Mouse (Mus musculus) myocyte (in vitro differentiated cells): ENCODE results near the gene Krt15.

Experiments
- CEBPB ChIP-seq: IDR thresholded peaks from 2 replicates; pipeline ENCODE4 v1.6.1; 2011; ENCODE audit warnings: mild to moderate bottlenecking, moderate library complexity; ENCODE audit not compliant: poor library complexity, insufficient read depth, severe bottlenecking
- E2F4 ChIP-seq: IDR thresholded peaks from one replicate; pipeline ENCODE4 v1.6.1; 2011; ENCODE audit warnings: mild to moderate bottlenecking, control low read depth, moderate library complexity; ENCODE audit not compliant: insufficient read depth
- POLR2A ChIP-seq: IDR thresholded peaks from one replicate; pipeline ENCODE4 v1.6.1; 2011; ENCODE audit warnings: low read depth, mild to moderate bottlenecking, control low read depth, moderate library complexity; ENCODE audit not compliant: insufficient read length
- TCF12 ChIP-seq: IDR thresholded peaks from one replicate; pipeline ENCODE4 v1.6.1; 2011; ENCODE audit warnings: mild to moderate bottlenecking, control low read depth; ENCODE audit not compliant: poor library complexity, insufficient read depth, severe bottlenecking
- TCF3 ChIP-seq: IDR thresholded peaks from one replicate; pipeline ENCODE4 v1.6.1; 2011; ENCODE audit warnings: low read depth, control low read depth; ENCODE audit not compliant: insufficient read length
- USF1 ChIP-seq: IDR thresholded peaks from one replicate; pipeline ENCODE4 v1.6.1; 2011; ENCODE audit warnings: low read depth, mild to moderate bottlenecking, control low read depth, moderate library complexity

DNA sequence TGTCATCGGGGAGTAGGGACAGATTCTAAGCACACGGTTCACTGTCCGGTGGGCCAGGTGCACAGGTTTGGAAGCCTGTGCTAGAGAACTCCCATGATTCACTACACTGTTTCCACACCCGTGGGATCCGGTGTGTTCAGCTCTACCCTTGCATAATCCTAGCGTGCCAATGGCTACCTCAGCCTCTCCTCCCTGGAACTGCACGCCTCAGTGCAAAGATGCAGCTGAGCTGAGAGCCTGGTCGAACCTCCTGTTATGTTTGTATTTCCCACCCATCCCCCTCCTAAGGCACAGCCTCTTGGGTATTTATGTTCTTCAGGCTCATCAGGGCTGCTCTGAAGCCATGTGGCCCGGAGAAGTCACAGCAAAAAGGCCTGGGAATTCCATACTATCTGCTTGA is 37.9 kb downstream of the Krt15 start:
- no peak for TF ChIP-seq CEBPB
- TF ChIP-seq POLR2A, result no peak
- no peak for TF ChIP-seq TCF3
- TF ChIP-seq E2F4, result no peak
- TF ChIP-seq TCF12, result no peak
- no peak for TF ChIP-seq USF1
